Mouse (Mus musculus): ENCODE measurements at regions not wholly inside any gene's neighbourhood (a gene's known extent, or its start where the extent isn't known, plus 50 kb on each side); places are given as distances from the start of the nearest gene placed in this dataset.

DNA sequence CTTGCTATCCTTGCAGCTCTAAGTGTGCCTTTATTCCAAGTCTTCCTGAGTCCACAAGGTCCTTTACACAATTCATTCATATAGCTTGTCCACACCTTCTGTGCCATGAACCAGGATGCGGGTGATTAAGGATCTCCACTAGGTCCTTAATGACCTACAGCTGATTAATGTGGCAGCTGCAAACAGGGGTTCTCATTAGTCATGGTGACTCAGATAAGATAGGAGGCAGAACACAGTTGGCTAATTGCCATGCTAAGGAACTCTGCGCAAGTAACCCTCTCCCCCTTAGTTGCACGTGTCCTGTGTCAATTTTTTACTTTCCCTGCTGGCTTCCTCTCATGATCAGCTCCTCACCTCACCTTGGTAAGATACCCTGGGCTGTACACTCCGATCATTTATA is 139.7 kb upstream of the Egflam start:
- 20% methylated on average over 4 of the region's 4 CpGs for WGBS
- TF ChIP-seq CTCF (IDR thresholded peaks at IDR 0.05; ENCODE audit: extremely low read depth, insufficient read length, insufficient replicate concordance, low read depth, low read length) (no peak), POLR2A (IDR thresholded peaks at IDR 0.05; ENCODE audit: low read depth, low read length) (no peak)
- Histone ChIP-seq H3K4me1 (ENCODE audit: control insufficient read depth, insufficient read depth, insufficient read length, low read length) (no peaks in the 10 kb centered on the region), H3K27ac (ENCODE audit: insufficient read depth, low read depth, low read length) (no peak overlapping the region), H3K4me3 (ENCODE audit: low read depth, low read length) (no peak overlapping the region), H3K36me3 (ENCODE audit: control insufficient read depth, insufficient read depth, low read length) (no peaks in the 10 kb centered on the region), H3K27me3 (ENCODE audit: control insufficient read depth, insufficient read depth, low read length) (no peaks in the 10 kb centered on the region)

- Histone ChIP-seq H3K36me3 (ENCODE audit: control insufficient read depth, insufficient read depth, low read length) (no peaks in the 10 kb centered on the region), H3K27ac (ENCODE audit: insufficient read depth, low read depth, low read length) (no peak overlapping the region), H3K4me1 (ENCODE audit: control insufficient read depth, insufficient read depth, insufficient read length, low read length) (no peaks in the 10 kb centered on the region), H3K27me3 (ENCODE audit: control insufficient read depth, insufficient read depth, low read length) (no peaks in the 10 kb centered on the region), H3K4me3 (ENCODE audit: low read depth, low read length) (no peak overlapping the region)
- TF ChIP-seq CTCF (IDR thresholded peaks at IDR 0.05; ENCODE audit: extremely low read depth, insufficient read length, insufficient replicate concordance, low read depth, low read length) (no peak), POLR2A (IDR thresholded peaks at IDR 0.05; ENCODE audit: low read depth, low read length) (no peak)
- WGBS: 74% methylated on average over 2 of the region's 2 CpGs
These were observed 155.1 kb upstream of the Egflam start for GRCm38 (mm10) chr15:7553190-7553895.

DNA sequence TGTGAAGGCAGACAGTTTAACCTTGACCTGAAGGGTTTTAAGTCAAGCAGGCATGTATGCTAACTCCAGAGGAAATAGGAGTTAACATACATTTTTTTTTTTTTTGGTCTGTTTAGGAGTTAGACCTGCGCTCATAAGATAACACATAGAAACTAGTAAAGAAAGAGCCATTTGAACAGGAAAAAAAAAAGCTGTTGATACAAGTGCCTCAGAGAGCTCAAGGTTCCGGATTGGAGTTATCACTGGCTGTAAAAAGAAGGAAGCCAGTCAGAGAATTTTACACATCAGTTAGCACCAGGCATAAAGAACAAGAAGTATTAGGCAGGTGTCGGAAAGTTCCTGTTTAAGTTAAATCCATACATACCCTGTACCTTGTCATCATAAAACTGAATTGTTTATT is 156.2 kb upstream of the Egflam start:
- 29% methylated on average over 3 of the region's 3 CpGs for WGBS
- TF ChIP-seq CTCF (IDR thresholded peaks at IDR 0.05; ENCODE audit: extremely low read depth, insufficient read length, insufficient replicate concordance, low read depth, low read length): no peak
- H3K27ac ChIP-seq (ENCODE audit: insufficient read depth, low read depth, low read length): no peak overlapping the region

DNA sequence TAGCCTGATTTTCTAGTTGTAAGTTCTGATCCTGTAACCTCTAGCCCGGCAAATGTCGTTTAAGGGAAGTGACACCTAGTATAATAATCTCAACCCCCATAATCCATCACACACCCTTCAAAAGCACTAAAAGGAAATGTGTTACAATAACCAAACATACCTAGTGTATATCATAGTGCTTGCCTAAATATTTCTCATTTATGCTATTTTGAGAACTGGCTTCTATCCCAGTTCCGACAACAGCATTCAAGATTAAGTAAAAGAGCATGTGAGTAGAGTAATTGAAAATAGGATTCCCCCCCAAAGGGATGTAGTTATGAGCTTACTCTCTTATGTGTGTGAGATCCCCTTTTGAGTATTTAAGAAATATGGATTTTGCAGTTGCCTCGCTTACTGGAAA is 165.1 kb upstream of the Egflam start:
- WGBS: 63% methylated on average over 4 of the region's 4 CpGs
- TF ChIP-seq CTCF (IDR thresholded peaks at IDR 0.05; ENCODE audit: extremely low read depth, insufficient read length, insufficient replicate concordance, low read depth, low read length): no peak
- TF ChIP-seq POLR2A (IDR thresholded peaks at IDR 0.05; ENCODE audit: low read depth, low read length): no peak
- Histone ChIP-seq H3K27me3 (ENCODE audit: control insufficient read depth, insufficient read depth, low read length) (no peaks in the 10 kb centered on the region), H3K4me3 (ENCODE audit: low read depth, low read length) (no peak overlapping the region), H3K27ac (ENCODE audit: insufficient read depth, low read depth, low read length) (no peak overlapping the region), H3K36me3 (ENCODE audit: control insufficient read depth, insufficient read depth, low read length) (no peaks in the 10 kb centered on the region), H3K4me1 (ENCODE audit: control insufficient read depth, insufficient read depth, insufficient read length, low read length) (peaks cover 2% of the 10 kb centered on the region; the same call in 1 of the 2 replicates)

More for the DNA sequence above, 156.2 kb upstream of the Egflam start:
- Histone ChIP-seq H3K4me3 (ENCODE audit: low read depth, low read length) (no peak overlapping the region), H3K27me3 (ENCODE audit: control insufficient read depth, insufficient read depth, low read length) (no peaks in the 10 kb centered on the region), H3K4me1 (ENCODE audit: control insufficient read depth, insufficient read depth, insufficient read length, low read length) (no peaks in the 10 kb centered on the region), H3K36me3 (ENCODE audit: control insufficient read depth, insufficient read depth, low read length) (no peaks in the 10 kb centered on the region)

DNA sequence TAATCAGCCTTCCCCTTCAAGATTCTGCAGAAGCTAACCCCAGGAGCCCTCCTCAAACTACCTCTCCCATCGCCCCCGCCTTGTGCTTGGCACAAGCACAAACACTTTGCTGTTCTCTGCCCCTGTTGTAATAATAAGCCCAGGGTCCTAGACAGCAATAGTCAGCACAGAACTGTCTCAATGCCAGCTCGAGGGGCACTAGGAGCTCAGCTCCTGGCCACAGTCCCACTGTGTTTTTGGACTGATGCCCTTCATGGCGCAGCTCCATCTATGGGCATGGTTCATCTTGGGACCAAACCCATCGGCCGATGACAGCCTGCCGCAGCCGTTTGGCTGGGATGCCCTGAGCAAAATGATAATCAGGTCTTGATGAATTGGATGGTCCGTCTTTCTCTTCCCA is 165.5 kb upstream of the Egflam start:
- no peaks in the 10 kb centered on the region for H3K27me3 ChIP-seq (ENCODE audit: control insufficient read depth, insufficient read depth, low read length)
- WGBS: 85% methylated on average over 9 of the region's 9 CpGs
- TF ChIP-seq POLR2A (IDR thresholded peaks at IDR 0.05; ENCODE audit: low read depth, low read length) (no peak), CTCF (IDR thresholded peaks at IDR 0.05; ENCODE audit: extremely low read depth, insufficient read length, insufficient replicate concordance, low read depth, low read length) (no peak)
- H3K4me3 ChIP-seq (ENCODE audit: low read depth, low read length): no peak overlapping the region
- peaks cover 2% of the 10 kb centered on the region; the same call in 1 of the 2 replicates for H3K4me1 ChIP-seq (ENCODE audit: control insufficient read depth, insufficient read depth, insufficient read length, low read length)
- H3K36me3 ChIP-seq (ENCODE audit: control insufficient read depth, insufficient read depth, low read length): no peaks in the 10 kb centered on the region
- H3K27ac ChIP-seq (ENCODE audit: insufficient read depth, low read depth, low read length): no peak overlapping the region

DNA sequence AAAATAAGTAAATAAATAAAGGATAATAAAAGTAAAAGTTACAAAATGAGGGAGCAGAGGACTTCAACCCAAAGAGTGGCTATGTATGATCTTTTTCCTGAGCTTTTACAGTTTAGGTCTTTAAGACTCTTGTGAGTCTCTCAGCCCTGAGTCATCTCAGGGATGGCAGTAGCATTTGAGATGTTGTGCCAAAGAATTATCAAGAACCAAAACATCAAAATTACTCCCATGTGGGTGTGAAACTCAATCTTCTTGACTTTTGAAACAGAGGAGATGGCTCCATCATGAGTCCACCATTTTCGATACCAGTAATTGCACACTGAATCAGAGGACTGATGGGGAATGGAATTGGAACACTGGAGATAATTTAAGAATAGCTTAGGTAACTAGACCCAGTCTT is 174.0 kb upstream of the Egflam start:
- H3K27ac ChIP-seq (ENCODE audit: insufficient read depth, low read depth, low read length): no peak overlapping the region
- no peaks in the 10 kb centered on the region for H3K4me1 ChIP-seq (ENCODE audit: control insufficient read depth, insufficient read depth, insufficient read length, low read length)
- H3K27me3 ChIP-seq (ENCODE audit: control insufficient read depth, insufficient read depth, low read length): no peaks in the 10 kb centered on the region
- no peak for TF ChIP-seq CTCF (IDR thresholded peaks at IDR 0.05; ENCODE audit: extremely low read depth, insufficient read length, insufficient replicate concordance, low read depth, low read length)
- no peak for TF ChIP-seq POLR2A (IDR thresholded peaks at IDR 0.05; ENCODE audit: low read depth, low read length)
- H3K4me3 ChIP-seq (ENCODE audit: low read depth, low read length): no peak overlapping the region
- H3K36me3 ChIP-seq (ENCODE audit: control insufficient read depth, insufficient read depth, low read length): no peaks in the 10 kb centered on the region
- WGBS: 87% methylated on average over 1 of the region's 1 CpGs

GRCm38 (mm10) chr15:7574264-7574663 is 176.1 kb upstream of the Egflam start:
- Histone ChIP-seq H3K27me3 (ENCODE audit: control insufficient read depth, insufficient read depth, low read length) (no peaks in the 10 kb centered on the region), H3K4me1 (ENCODE audit: control insufficient read depth, insufficient read depth, insufficient read length, low read length) (no peaks in the 10 kb centered on the region), H3K27ac (ENCODE audit: insufficient read depth, low read depth, low read length) (no peak overlapping the region), H3K36me3 (ENCODE audit: control insufficient read depth, insufficient read depth, low read length) (no peaks in the 10 kb centered on the region), H3K4me3 (ENCODE audit: low read depth, low read length) (no peak overlapping the region)
- 79% methylated on average over 3 of the region's 3 CpGs for whole genome bisulfite sequencing
- TF ChIP-seq POLR2A (IDR thresholded peaks at IDR 0.05; ENCODE audit: low read depth, low read length): no peak
- no peak for TF ChIP-seq CTCF (IDR thresholded peaks at IDR 0.05; ENCODE audit: extremely low read depth, insufficient read length, insufficient replicate concordance, low read depth, low read length)
